Mouse (Mus musculus) small intestine, adult 2 months (tissue): ENCODE data around the gene Lonrf2. TPM values are rescaled to one million over a fixed set of nuclear protein-coding genes. Genes with fewer than 3 reads are reported as not detected.

ENCODE experiments used
- H3K27ac ChIP-seq: fragments of 200-500 bp; 2 replicates; pipeline ENCODE4 v1.5.1; 2012; ENCODE audit warnings: low read depth, low read length, control low read depth, inconsistent platforms; ENCODE audit not compliant: insufficient read depth
- H3K27me3 ChIP-seq: fragments of 200-500 bp; 2 replicates; pipeline ENCODE4 v1.6.1; 2012; ENCODE audit warnings: mild to moderate bottlenecking, moderate library complexity, low read length, inconsistent platforms; ENCODE audit not compliant: control insufficient read depth, insufficient read depth
- H3K36me3 ChIP-seq: fragments of 200-500 bp; 2 replicates; pipeline ENCODE4 v1.6.1; 2012; ENCODE audit warnings: mild to moderate bottlenecking, low read length, control low read depth, inconsistent platforms; ENCODE audit not compliant: control insufficient read depth, insufficient read depth
- H3K4me1 ChIP-seq: fragments of 200-500 bp; 2 replicates; pipeline ENCODE4 v1.6.1; 2012; ENCODE audit warnings: low read length, inconsistent platforms, mixed read lengths; ENCODE audit not compliant: control insufficient read depth, insufficient read depth, insufficient read length
- H3K4me3 ChIP-seq: fragments of 200-500 bp; 2 replicates; pipeline ENCODE4 v1.5.1; 2012; ENCODE audit warnings: low read depth, mild to moderate bottlenecking, control low read depth, inconsistent platforms, low read length, moderate library complexity
- CTCF ChIP-seq: fragments of 200-500 bp; IDR thresholded peaks from 2 replicates; pipeline ENCODE4 v1.5.1; 2012; ENCODE audit warnings: low read depth, mild to moderate bottlenecking, control low read depth, inconsistent platforms, low read length, moderate library complexity, mixed read lengths; ENCODE audit not compliant: insufficient replicate concordance, insufficient read length; ENCODE audit errors: extremely low read depth
- POLR2A ChIP-seq: fragments of 200-500 bp; IDR thresholded peaks from 2 replicates; pipeline ENCODE4 v1.6.1; 2012; ENCODE audit warnings: low read depth, mild to moderate bottlenecking, control low read depth, inconsistent platforms, low read length, moderate library complexity
- WGBS: fragments of 180-500 bp; shearing (Covaris S2); methylation state at CpG from one replicate; pipeline ENCODE4 v1.1.7; 2018; 5-methylcytosine and 5-hydroxymethylcytosine counted together
- polyA plus RNA-seq: library from polyadenylated mRNA; depleted of rRNA; stranded (reverse); fragments of >200 nt; gene quantifications from 2 replicates; pipeline ENCODE4 v1.2.3, GENCODE M21; 2012

Gene Lonrf2
- polyA plus RNA-seq, 1 experiment = 0.20 TPM

DNA sequence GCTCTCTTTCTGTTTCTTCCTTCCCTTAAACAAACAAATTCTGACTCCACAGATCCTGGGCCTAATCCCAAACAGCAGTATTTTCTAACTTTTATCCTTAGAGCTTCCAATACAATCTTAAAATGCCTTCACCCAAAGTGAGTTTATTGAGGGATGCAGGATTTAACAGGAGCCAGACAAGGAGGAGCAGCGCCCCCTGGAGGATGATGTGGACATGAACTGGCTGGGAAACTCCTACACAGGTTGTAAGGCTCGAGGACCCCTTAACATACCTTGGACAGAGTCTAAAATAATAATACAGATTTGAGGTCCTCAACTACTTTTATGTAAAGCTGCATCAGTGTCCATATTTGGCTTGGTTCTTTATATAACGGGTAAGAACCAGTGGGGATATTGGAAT is 19.7 kb upstream of the Lonrf2 start:
- no peaks in the 10 kb centered on the region for H3K36me3 ChIP-seq
- TF ChIP-seq CTCF (peak; percentile 41; the same call in 1 of the 2 replicates), POLR2A (no peak)
- H3K4me1 ChIP-seq = no peaks in the 10 kb centered on the region
- 25% methylated on average over 3 of the region's 3 CpGs for WGBS
- H3K27ac ChIP-seq = no peak overlapping the region
- no peaks in the 10 kb centered on the region for H3K27me3 ChIP-seq
- no peak overlapping the region for H3K4me3 ChIP-seq

GRCm38 (mm10) chr1:38852250-38852649 is 15.7 kb upstream of the Lonrf2 start:
- no peak overlapping the region for H3K4me3 ChIP-seq
- WGBS = 69% methylated on average over 2 of the region's 2 CpGs
- no peak overlapping the region for H3K27ac ChIP-seq
- no peaks in the 10 kb centered on the region for H3K36me3 ChIP-seq
- no peaks in the 10 kb centered on the region for H3K4me1 ChIP-seq
- no peak for TF ChIP-seq CTCF
- TF ChIP-seq POLR2A = no peak
- no peaks in the 10 kb centered on the region for H3K27me3 ChIP-seq

GRCm38 (mm10) chr1:38850650-38851049 is 14.1 kb upstream of the Lonrf2 start:
- Histone ChIP-seq H3K36me3 (no peaks in the 10 kb centered on the region), H3K4me1 (no peaks in the 10 kb centered on the region), H3K4me3 (no peak overlapping the region), H3K27ac (no peak overlapping the region), H3K27me3 (no peaks in the 10 kb centered on the region)
- TF ChIP-seq POLR2A (no peak), CTCF (no peak)
- WGBS = 66% methylated on average over 2 of the region's 2 CpGs

DNA sequence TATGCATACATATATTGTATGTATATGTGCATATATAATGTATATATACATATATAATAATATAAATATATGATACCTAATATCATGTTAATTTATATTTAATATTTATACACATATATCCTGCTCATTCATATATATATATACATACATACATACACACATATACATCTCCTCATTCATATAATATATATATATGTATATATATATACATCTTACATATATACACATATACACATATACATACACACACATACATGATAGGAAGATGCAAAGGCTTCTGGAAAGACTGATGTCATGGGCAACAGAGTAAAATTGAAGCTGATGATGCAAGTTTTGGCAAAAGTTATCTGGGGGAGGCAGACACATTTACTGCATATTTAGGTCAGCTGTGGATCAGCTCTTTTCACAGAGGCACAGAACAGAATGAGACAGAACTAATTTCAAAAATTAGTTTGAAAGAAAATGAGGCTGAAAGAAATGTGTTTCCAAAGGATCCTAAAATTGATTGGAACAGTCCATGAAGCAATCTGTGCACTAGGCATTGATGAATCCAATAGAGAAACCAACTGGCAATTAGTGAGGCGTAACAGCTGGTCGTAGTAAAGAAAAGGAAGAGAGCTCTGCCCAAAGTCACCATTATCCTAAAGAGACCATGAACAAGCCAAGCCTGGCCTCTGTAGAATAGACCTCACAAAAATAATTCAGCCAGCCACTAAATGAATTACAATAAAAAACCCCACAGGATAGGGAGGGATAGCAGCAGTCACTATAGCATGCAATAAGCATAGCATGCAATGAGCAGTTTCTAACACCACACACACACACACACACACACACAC is 12.2 kb upstream of the Lonrf2 start:
- 82% methylated on average over 2 of the region's 2 CpGs for WGBS
- no peak for TF ChIP-seq CTCF
- TF ChIP-seq POLR2A = no peak

GRCm38 (mm10) chr1:38847975-38848374 is 11.5 kb upstream of the Lonrf2 start:
- H3K27me3 ChIP-seq = no peaks in the 10 kb centered on the region
- no peaks in the 10 kb centered on the region for H3K36me3 ChIP-seq
- no peaks in the 10 kb centered on the region for H3K4me1 ChIP-seq
- WGBS = 46% methylated on average over 11 of the region's 11 CpGs
- TF ChIP-seq CTCF (no peak), POLR2A (no peak)
- H3K4me3 ChIP-seq = no peak overlapping the region
- H3K27ac ChIP-seq = no peak overlapping the region

More for the DNA sequence above, 12.2 kb upstream of the Lonrf2 start:
- Histone ChIP-seq H3K27ac (no peak overlapping the region), H3K4me3 (no peak overlapping the region), H3K36me3 (no peaks in the 10 kb centered on the region), H3K27me3 (no peaks in the 10 kb centered on the region), H3K4me1 (no peaks in the 10 kb centered on the region)

DNA sequence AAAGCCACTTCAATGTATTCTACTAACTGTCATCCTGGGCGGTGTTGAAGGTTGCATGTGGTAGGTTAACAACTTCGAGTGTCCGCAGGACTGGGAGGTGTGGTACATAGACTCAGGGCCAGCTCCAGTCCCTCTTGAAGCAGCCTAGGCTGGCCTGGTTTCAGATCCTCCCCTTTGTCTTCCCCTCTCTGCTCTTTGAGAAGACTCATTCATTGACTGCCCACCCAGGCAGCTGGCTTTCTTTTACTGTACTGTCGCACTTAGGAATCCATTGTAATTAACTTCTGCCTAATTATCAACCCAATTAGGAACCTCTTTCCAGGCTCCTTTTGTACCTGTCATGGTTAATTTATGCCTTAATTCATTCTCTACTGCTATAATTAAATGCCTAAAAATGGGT is 6.8 kb upstream of the Lonrf2 start:
- Histone ChIP-seq H3K4me1 (no peaks in the 10 kb centered on the region), H3K36me3 (no peaks in the 10 kb centered on the region), H3K27me3 (no peaks in the 10 kb centered on the region), H3K4me3 (no peak overlapping the region), H3K27ac (no peak overlapping the region)
- no peak for TF ChIP-seq POLR2A
- no peak for TF ChIP-seq CTCF
- 80% methylated on average over 4 of the region's 4 CpGs for WGBS

DNA sequence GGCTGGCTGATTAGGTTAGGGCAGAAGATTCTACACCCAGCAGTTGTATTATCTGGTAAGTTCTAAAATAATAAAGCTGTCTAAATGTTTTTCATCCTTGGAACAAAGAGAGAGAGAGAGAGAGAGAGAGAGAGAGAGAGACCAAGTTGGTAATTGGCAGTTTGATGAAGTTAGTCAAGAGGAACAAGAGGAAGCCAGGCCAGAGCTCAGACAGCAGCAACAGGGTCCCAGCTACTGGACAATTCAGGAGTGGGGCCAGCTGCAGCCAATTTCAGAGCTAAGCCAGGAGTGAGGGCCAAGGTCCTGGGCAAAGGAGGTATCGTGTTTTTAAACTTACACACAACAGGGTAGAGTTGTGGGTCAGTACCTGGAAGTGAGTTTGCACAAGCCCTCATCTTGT is 6.3 kb upstream of the Lonrf2 start:
- no peaks in the 10 kb centered on the region for H3K36me3 ChIP-seq
- WGBS = 79% methylated on average over 1 of the region's 1 CpGs
- no peaks in the 10 kb centered on the region; the same call in 1 of the 2 replicates for H3K27me3 ChIP-seq
- no peaks in the 10 kb centered on the region for H3K4me1 ChIP-seq
- H3K4me3 ChIP-seq = no peak overlapping the region
- no peak for TF ChIP-seq POLR2A
- TF ChIP-seq CTCF = no peak
- no peak overlapping the region for H3K27ac ChIP-seq

DNA sequence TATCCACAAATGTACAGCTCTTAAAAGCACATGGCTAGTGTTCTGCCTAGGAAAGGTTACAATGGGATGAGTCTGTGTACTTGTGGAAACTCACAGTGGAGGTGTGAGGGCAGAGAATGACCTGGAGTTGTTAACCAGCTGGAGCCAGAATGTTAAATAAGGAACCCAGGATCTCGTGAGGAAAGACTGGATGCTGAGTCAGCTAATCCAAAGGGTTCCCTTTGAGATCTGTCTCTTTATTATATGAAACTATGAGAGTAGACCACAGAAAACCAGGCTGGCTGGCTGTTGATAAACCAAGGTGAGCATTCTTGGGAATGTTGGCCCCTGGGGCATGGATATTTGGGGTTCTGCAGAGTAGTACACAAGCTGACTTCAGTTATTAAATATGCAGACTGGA is 3.4 kb upstream of the Lonrf2 start:
- Histone ChIP-seq H3K27me3 (peaks cover 5% of the 10 kb centered on the region), H3K36me3 (no peaks in the 10 kb centered on the region), H3K27ac (no peak overlapping the region), H3K4me3 (no peak overlapping the region), H3K4me1 (no peaks in the 10 kb centered on the region)
- 41% methylated on average over 1 of the region's 1 CpGs for WGBS
- TF ChIP-seq CTCF (no peak), POLR2A (no peak)
